Mouse (Mus musculus) stomach, embryonic 15.5 days (tissue): Measurements from ENCODE around the gene Pfn1. TPM values are rescaled to one million over a fixed set of nuclear protein-coding genes. Genes with fewer than 3 reads are reported as not detected.

ENCODE experiments used
- ATAC-seq: fragments of 200-750 bp; cut with Nextera tagmentation; 2 replicates; pipeline ENCODE4 v1.8.0; 2017; ENCODE audit warnings: low read depth, moderate number of reproducible peaks, moderate TSS enrichment; ENCODE audit not compliant: insufficient read depth, low FRiP score
- H3K27ac ChIP-seq: fragments of 300-500 bp; sonication (generic); 2 replicates; pipeline ENCODE4 v1.5.1; 2015; ENCODE audit warnings: mild to moderate bottlenecking, inconsistent platforms
- H3K27me3 ChIP-seq: fragments of 300-500 bp; sonication (generic); replicated peaks from 2 replicates; pipeline ENCODE4 v1.6.1; 2015; ENCODE audit warnings: inconsistent platforms
- H3K36me3 ChIP-seq: fragments of 300-500 bp; sonication (generic); 2 replicates; pipeline ENCODE4 v1.6.1; 2015; ENCODE audit warnings: inconsistent platforms
- H3K4me1 ChIP-seq: fragments of 300-500 bp; sonication (generic); 2 replicates; pipeline ENCODE4 v1.6.1; 2015; ENCODE audit warnings: inconsistent platforms
- H3K4me2 ChIP-seq: fragments of 300-500 bp; sonication (generic); 2 replicates; pipeline ENCODE4 v1.6.1; 2015; ENCODE audit warnings: mild to moderate bottlenecking, inconsistent platforms
- H3K4me3 ChIP-seq: fragments of 300-500 bp; sonication (generic); replicated peaks from 2 replicates; pipeline ENCODE4 v1.5.1; 2015; ENCODE audit warnings: inconsistent platforms
- H3K9ac ChIP-seq: fragments of 300-500 bp; sonication (generic); 2 replicates; pipeline ENCODE4 v1.6.1; 2015; ENCODE audit warnings: inconsistent platforms
- H3K9me3 ChIP-seq: fragments of 300-500 bp; sonication (generic); 2 replicates; pipeline ENCODE4 v1.6.1; 2016; ENCODE audit warnings: inconsistent platforms
- WGBS: fragments of 180-500 bp; shearing (Covaris S2); methylation state at CpG from one replicate; pipeline ENCODE4 v1.1.7; 2015; 5-methylcytosine and 5-hydroxymethylcytosine counted together
- polyA plus RNA-seq: library from polyadenylated mRNA; unstranded; fragments of >200 nt; fragmentation: Nextera tagmentation; extraction: Ambion mirVana; gene quantifications from 2 replicates; pipeline ENCODE4 v1.2.1, GENCODE M21; 2015

Pfn1 gene
- 1,701 and 2,042 TPM in 2 replicates for polyA plus RNA-seq

- H3K27ac ChIP-seq = peak within 1 kb of the TSS; percentile 97
- peak within 1 kb of the TSS; percentile 89 for H3K9ac ChIP-seq
- peaks cover 27% of the 10 kb centered on the region for H3K36me3 ChIP-seq
- H3K9me3 ChIP-seq = no peaks in the 10 kb centered on the region
- peak within 1 kb of the TSS; percentile 94 for H3K4me2 ChIP-seq
- no peaks in the 10 kb centered on the region for H3K27me3 ChIP-seq
- ATAC-seq = peak; percentile 13; the same call in 1 of the 2 replicates
- WGBS = 0% methylated on average over 55 of the region's 61 CpGs
- H3K4me1 ChIP-seq = peaks cover 58% of the 10 kb centered on the region
- H3K4me3 ChIP-seq = peak within 1 kb of the TSS; percentile 73
These were observed at the start of gene Pfn1 for GRCm38 (mm10) chr11:70654198-70654922. Gene Pfn1 (minus strand): TSS chr11:70654644.

GRCm38 (mm10) chr11:70702781-70703180, 48.3 kb upstream of the Pfn1 start:
- H3K36me3 ChIP-seq = peaks cover 41% of the 10 kb centered on the region
- H3K4me3 ChIP-seq = no peak overlapping the region
- H3K9ac ChIP-seq = no peak overlapping the region
- no peak for ATAC-seq
- 70% methylated on average over 6 of the region's 6 CpGs for WGBS
- H3K4me1 ChIP-seq = peaks cover 19% of the 10 kb centered on the region
- no peaks in the 10 kb centered on the region for H3K27me3 ChIP-seq
- no peak overlapping the region for H3K27ac ChIP-seq
- no peaks in the 10 kb centered on the region for H3K9me3 ChIP-seq
- H3K4me2 ChIP-seq = peak overlapping the region; percentile 80; the same call in 1 of the 2 replicates

GRCm38 (mm10) chr11:70701984-70702733, 47.7 kb upstream of the Pfn1 start:
- no peak for ATAC-seq
- Histone ChIP-seq H3K27ac (no peak overlapping the region), H3K36me3 (peaks cover 35% of the 10 kb centered on the region), H3K9ac (no peak overlapping the region), H3K4me1 (peaks cover 19% of the 10 kb centered on the region), H3K9me3 (no peaks in the 10 kb centered on the region), H3K4me3 (0 out of 2 replicates have a peak overlapping the region, but pooled peaks have one; percentile 85), H3K4me2 (peak overlapping the region; percentile 80), H3K27me3 (no peaks in the 10 kb centered on the region)
- 73% methylated on average over 6 of the region's 6 CpGs for WGBS

DNA sequence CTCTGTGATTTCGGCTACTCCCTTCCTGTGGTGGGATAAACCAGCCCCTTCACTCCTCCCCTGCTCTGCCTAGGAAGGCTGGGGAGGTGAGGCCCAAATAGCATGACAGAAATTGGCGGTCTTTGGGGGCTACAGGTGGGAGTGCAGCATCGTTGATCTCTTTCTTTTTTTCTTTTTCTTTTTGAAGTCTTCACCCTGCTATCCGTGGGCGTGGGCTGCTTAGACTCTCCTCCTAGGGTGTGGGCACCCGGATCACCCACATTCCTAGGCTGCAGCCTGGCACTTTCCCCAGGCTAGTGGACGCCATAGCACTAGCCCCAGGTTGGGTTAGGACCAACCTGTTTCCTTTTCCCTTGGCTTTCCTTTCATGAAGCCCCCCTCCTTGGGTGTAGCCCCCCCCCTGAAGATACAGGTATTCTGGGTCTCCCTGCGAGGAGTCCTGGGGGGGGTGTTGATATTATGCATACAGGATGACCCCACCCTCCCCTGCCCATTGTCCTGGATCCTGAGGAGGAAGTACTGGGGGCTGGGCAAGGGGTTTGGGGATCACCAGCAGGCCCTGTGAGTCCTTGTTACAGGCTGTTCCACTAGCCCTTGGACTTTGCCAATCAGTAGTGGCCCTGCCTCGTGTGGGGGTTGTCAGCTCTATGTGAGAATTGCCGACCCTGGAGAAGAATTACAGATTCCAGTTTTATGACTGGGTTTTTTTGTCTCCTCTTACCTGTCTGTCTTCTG, 46.9 kb upstream of the Pfn1 start:
- H3K9ac ChIP-seq = peak overlapping the region; percentile 88
- peak overlapping the region; percentile 94 for H3K27ac ChIP-seq
- peaks cover 27% of the 10 kb centered on the region for H3K36me3 ChIP-seq
- ATAC-seq = no peak
- peak overlapping the region; percentile 85 for H3K4me3 ChIP-seq
- no peaks in the 10 kb centered on the region for H3K9me3 ChIP-seq
- no peaks in the 10 kb centered on the region for H3K27me3 ChIP-seq
- H3K4me2 ChIP-seq = peak overlapping the region; percentile 80
- peaks cover 19% of the 10 kb centered on the region for H3K4me1 ChIP-seq
- 16% methylated on average over 10 of the region's 10 CpGs for WGBS

- WGBS = under 1% methylated on average over 34 of the region's 34 CpGs
- Histone ChIP-seq H3K4me3 (peak overlapping the region; percentile 85), H3K36me3 (peaks cover 19% of the 10 kb centered on the region), H3K27ac (peak overlapping the region; percentile 94), H3K4me2 (peak overlapping the region; percentile 80), H3K9ac (peak overlapping the region; percentile 88), H3K27me3 (no peaks in the 10 kb centered on the region), H3K4me1 (peaks cover 19% of the 10 kb centered on the region), H3K9me3 (no peaks in the 10 kb centered on the region)
- ATAC-seq = peak; percentile 23
These were observed 46.2 kb upstream of the Pfn1 start for GRCm38 (mm10) chr11:70700613-70701012.

DNA sequence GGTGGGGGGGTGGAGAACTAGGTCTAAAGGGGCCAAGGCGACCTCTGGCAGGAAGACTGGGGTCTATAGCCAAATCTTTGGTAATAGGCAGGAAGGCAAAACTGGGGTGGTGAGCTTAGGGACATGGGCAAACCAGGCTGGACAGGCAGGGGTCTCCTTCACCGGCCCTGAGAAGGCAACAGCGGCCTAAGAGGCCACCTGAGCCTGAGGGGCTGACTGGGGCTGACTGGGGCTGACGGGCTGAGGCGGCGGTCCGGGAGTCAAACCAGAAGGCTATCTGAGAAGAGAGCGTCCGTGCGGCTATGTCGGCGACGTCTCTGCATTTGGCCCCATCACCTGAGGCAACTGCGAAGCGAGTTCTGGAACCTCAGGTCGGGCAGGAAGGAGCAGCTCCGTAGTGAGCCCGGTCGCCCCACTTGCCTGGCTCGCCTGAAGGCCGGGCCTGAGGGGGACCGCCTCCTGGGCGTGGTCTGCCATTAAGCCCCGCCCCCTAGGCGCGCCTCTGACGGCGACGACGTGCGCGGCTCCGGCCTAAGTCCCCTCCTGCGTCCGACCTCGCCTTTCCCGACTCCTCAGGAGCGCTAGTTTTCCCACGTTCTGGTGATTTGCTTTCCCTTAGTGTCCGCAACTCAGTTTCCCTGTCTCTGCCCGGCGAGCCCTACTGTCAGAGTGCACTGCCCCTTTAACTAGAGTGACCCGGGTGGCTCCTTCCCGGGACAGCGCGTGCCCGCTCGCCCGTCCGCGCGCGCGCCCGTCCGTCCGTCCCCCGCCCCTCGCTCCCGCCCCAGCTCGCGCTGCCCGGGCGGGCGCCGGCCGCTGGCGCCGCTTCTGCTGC, 45.5 kb upstream of the Pfn1 start, which contains the start of the genes Inca1 and Kif1c:
TSS of gene Inca1 (minus strand) at position 434 of the 835 bp plus-strand sequence.
TSS of gene Kif1c (plus strand) at position 827 of the 835 bp plus-strand sequence.
- 1% methylated on average over 57 of the region's 69 CpGs for WGBS
- Histone ChIP-seq H3K36me3 (peaks cover 13% of the 10 kb centered on the region), H3K9me3 (no peaks in the 10 kb centered on the region), H3K27ac (peak within 1 kb of the TSS; percentile 94), H3K4me2 (peak within 1 kb of the TSS; percentile 80), H3K27me3 (no peaks in the 10 kb centered on the region), H3K4me1 (peaks cover 19% of the 10 kb centered on the region), H3K4me3 (peak within 1 kb of the TSS; percentile 85), H3K9ac (peak within 1 kb of the TSS; percentile 88)
- peak; percentile 95 for ATAC-seq

DNA sequence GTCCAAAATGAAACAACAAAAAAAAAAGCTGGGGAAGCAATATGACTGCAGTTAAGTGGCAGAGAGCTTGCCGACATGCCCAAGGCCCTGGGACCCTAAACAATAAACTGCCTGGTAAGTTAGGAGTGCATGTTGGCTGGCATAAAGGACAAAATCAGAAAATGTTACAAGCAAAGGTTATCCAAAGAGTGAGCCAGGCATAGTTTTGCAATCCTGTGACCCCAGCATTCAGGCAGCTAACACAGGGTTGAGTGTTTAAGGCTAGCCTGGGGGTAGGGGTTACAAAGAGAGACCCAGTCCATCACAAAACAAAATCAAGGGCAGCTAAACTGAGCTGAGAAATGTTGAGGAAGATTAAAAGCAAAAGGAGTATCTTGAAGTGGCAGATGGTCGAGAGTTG, 44.6 kb upstream of the Pfn1 start:
- Histone ChIP-seq H3K4me2 (no peak overlapping the region), H3K4me3 (no peak overlapping the region)
- 74% methylated on average over 2 of the region's 2 CpGs for WGBS

GRCm38 (mm10) chr11:70697376-70697775, 42.9 kb upstream of the Pfn1 start:
- WGBS = 65% methylated on average over 3 of the region's 3 CpGs
- Histone ChIP-seq H3K36me3 (no peaks in the 10 kb centered on the region), H3K4me3 (no peak overlapping the region), H3K9me3 (no peaks in the 10 kb centered on the region), H3K27me3 (no peaks in the 10 kb centered on the region), H3K27ac (no peak overlapping the region), H3K9ac (no peak overlapping the region), H3K4me1 (peaks cover 14% of the 10 kb centered on the region), H3K4me2 (no peak overlapping the region)
- ATAC-seq = no peak

More for the DNA sequence above, 44.6 kb upstream of the Pfn1 start:
- no peaks in the 10 kb centered on the region for H3K9me3 ChIP-seq
- no peak overlapping the region for H3K9ac ChIP-seq
- H3K4me1 ChIP-seq = peaks cover 19% of the 10 kb centered on the region
- no peaks in the 10 kb centered on the region for H3K27me3 ChIP-seq
- no peak for ATAC-seq
- 0 out of 2 replicates have a peak, but pooled peaks cover 4% of the 10 kb centered on the region for H3K36me3 ChIP-seq
- no peak overlapping the region for H3K27ac ChIP-seq

- H3K4me1 ChIP-seq = peaks cover 10% of the 10 kb centered on the region
- H3K4me2 ChIP-seq = no peak overlapping the region
- H3K4me3 ChIP-seq = no peak overlapping the region
- H3K27ac ChIP-seq = no peak overlapping the region
- no peaks in the 10 kb centered on the region for H3K9me3 ChIP-seq
- no peaks in the 10 kb centered on the region for H3K36me3 ChIP-seq
- no peak for ATAC-seq
- H3K27me3 ChIP-seq = no peaks in the 10 kb centered on the region
- no peak overlapping the region for H3K9ac ChIP-seq
- 64% methylated on average over 3 of the region's 3 CpGs for WGBS
These were observed 39.1 kb upstream of the Pfn1 start for GRCm38 (mm10) chr11:70693504-70693903.

DNA sequence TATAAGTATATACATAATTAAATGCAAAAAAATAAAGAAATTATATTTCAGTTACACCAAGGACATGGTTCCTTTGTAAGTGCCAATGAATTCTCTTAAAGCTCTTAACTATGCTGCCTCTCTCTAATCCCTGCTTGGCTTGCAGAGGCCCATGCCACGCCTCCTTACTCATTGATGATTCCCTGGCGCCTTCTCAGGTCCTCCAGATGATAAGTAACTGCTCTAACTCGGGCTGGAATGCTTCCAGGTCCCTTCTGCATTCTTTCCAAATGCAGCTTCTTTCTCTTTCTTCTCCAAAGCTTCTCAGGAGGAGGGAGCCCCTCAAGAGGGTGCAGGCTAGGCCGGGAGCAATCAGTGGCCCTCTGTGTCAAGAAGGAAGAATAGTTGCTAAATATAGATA, 35.1 kb upstream of the Pfn1 start:
- ATAC-seq = no peak
- H3K27ac ChIP-seq = no peak overlapping the region
- WGBS = 36% methylated on average over 4 of the region's 4 CpGs

DNA sequence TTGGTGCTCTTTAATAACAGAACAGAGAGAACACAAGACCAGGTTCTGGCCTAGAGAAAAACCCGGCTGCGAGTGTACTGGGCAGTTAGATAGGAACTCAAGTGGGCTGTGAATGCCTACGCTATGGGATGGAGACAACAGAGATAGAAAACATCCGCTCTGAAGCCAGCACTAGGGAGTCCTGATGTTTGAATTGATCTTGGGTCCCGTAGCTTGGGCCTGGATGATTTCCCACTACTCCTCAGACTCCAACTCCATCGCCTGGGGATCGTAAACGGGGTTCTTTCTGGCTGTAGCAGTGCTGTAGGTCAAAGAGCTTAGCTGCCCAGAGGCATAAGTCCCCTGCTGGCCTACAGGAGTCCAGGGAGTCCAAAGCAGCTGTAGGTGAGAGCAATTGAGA, 33.9 kb upstream of the Pfn1 start:
- H3K4me1 ChIP-seq = peaks cover 14% of the 10 kb centered on the region
- WGBS = 17% methylated on average over 8 of the region's 8 CpGs
- H3K27ac ChIP-seq = peak overlapping the region; percentile 95
- H3K4me3 ChIP-seq = peak overlapping the region; percentile 97
- ATAC-seq = no peak
- no peaks in the 10 kb centered on the region for H3K27me3 ChIP-seq
- H3K4me2 ChIP-seq = peak overlapping the region; percentile 77
- H3K36me3 ChIP-seq = peaks cover 16% of the 10 kb centered on the region
- peak overlapping the region; percentile 76 for H3K9ac ChIP-seq
- H3K9me3 ChIP-seq = no peaks in the 10 kb centered on the region

More for the DNA sequence above, 35.1 kb upstream of the Pfn1 start:
- Histone ChIP-seq H3K4me3 (no peak overlapping the region), H3K4me1 (peaks cover 14% of the 10 kb centered on the region), H3K4me2 (no peak overlapping the region), H3K9me3 (no peaks in the 10 kb centered on the region), H3K36me3 (0 out of 2 replicates have a peak, but pooled peaks cover 8% of the 10 kb centered on the region), H3K9ac (no peak overlapping the region), H3K27me3 (no peaks in the 10 kb centered on the region)
